Mouse (Mus musculus) Patski (cell line): Measurements from ENCODE around the gene 4932438A13Rik. TPM values are rescaled to one million over a fixed set of nuclear protein-coding genes. Genes with fewer than 3 reads are reported as not detected.

ENCODE experiments used
- ATAC-seq: fragments of 100-300 bp; one replicate; pipeline ENCODE4 v1.8.0; 2021
- CTCF ChIA-PET: fragments of 350-600 bp; sonication (Branson Sonifier 250); formaldehyde crosslinking; loops from one replicate; lab custom pipeline; 2022; ENCODE audit warnings: inconsistent platforms; lab: Charles Lee
- POLR2A ChIA-PET: fragments of 350-600 bp; sonication (Branson Sonifier 250); formaldehyde crosslinking; loops from one replicate; lab custom pipeline; 2022; ENCODE audit warnings: antibody characterized with exemption, inconsistent platforms; lab: Charles Lee
- DNase-seq: peaks from one replicate; pipeline ENCODE4 v3.0.0-alpha.2; 2011; ENCODE audit warnings: low read depth, low spot score
- H3K27me3 ChIP-seq: fragments of 371-371 bp; one replicate; pipeline ENCODE4 v1.5.1; 2021
- CTCF ChIP-seq: fragments of 100-300 bp; IDR thresholded peaks from one replicate; pipeline ENCODE4 v1.5.1; 2021
- in situ Hi-C: fragments of 300-500 bp; cut with MboI; formaldehyde crosslinking; loops from 3 replicates; pipeline ENCODE4 v1.11.1; 2018; ENCODE audit warnings: low pct_unique_long_range_greater_than_20kb, mixed read lengths
- polyA plus RNA-seq: library from polyadenylated mRNA; unstranded; gene quantifications from one replicate; pipeline ENCODE4 v1.2.3, GENCODE M21; 2021

Gene 4932438A13Rik
- polyA plus RNA-seq, 1 experiment from 2014 or later, result 37.7 TPM

DNA sequence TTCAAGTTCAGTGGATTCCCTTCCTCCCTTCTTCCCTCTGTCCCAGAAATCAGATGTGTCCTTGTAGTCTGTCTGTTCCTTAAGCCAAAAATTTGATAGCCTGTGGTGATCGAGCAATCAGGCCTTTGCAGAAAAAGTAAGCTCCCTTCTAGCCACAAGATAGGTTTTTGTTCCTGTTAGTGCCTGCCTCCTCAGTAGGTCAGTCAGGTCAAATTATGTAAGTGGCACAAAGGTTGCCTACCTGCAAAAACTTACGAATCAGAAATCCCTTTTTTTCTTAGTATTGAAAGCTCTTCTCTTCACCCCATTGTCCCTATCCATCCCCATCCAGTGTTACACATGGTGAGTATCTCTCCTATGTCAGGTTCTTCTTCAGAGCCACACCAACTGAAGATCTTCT, 54.9 kb downstream of the 4932438A13Rik start:
- POLR2A ChIA-PET, result no interaction called here
- DNase-seq, result no peak
- in situ Hi-C loops, result no loop called here

DNA sequence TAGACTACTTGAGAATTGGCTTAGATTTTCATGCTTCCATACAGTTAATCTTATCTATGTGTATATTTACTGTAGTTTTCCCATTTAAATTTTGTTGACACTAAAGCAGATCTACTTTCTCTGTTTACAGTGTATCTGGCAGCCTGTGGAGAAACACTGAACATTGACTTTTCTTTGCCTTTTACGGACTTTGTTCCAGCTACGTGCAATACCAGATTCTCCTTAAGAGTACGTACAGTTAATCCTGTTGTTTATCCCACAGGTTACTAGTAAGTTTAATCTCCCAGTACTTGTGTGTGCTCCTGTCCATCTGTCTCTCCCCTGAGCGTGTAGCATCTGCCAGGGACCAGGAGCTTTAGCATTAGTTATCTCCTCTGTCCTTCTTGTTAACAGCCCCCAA, 55.4 kb downstream of the 4932438A13Rik start:
- TF ChIP-seq CTCF, result no peak

More for the DNA sequence above, 54.9 kb downstream of the 4932438A13Rik start:
- ATAC-seq, result no peak
- CTCF ChIA-PET, result interaction anchor here (0.9 kb wide), 1 partner anchor 50 kb away, joined by 3 read pairs; no protein-coding TSS in a partner anchor
- H3K27me3 ChIP-seq, result no peaks in the 10 kb centered on the region
- no peak for TF ChIP-seq CTCF

DNA sequence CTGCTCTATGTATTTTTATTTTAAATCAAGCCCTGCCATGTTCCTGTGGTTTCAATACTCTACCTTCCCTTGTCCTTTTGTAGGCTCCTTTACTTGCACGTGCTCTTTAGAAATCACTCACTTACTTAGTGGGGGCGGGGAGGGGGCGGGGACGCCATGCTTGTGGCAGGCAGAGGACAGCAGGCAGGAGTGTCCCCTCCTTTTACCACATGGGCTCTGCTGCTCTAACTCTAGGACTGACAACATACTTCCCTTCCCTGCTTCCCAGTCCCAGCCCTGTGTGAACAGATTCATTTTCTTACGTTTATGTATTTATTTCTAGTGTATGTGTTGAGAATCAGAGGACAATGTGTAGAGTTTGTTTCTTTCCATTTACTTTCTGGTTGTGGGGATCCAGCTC, 78.7 kb downstream of the 4932438A13Rik start:
- no peak for TF ChIP-seq CTCF
- H3K27me3 ChIP-seq, result no peaks in the 10 kb centered on the region
- in situ Hi-C loops, result no loop called here
- no peak for ATAC-seq
- ChIA-PET POLR2A (no interaction called here), CTCF (interaction anchor here (1.0 kb wide), 1 partner anchor 27 kb away, joined by 3 read pairs; no protein-coding TSS in a partner anchor)
- DNase-seq, result no peak

More for the DNA sequence above, 55.4 kb downstream of the 4932438A13Rik start:
- POLR2A ChIA-PET, result no interaction called here
- ATAC-seq (no peak), DNase-seq (no peak)
- H3K27me3 ChIP-seq, result no peaks in the 10 kb centered on the region
- in situ Hi-C loops, result no loop called here
- CTCF ChIA-PET, result interaction anchor here (0.9 kb wide), 1 partner anchor 50 kb away, joined by 3 read pairs; no protein-coding TSS in a partner anchor

DNA sequence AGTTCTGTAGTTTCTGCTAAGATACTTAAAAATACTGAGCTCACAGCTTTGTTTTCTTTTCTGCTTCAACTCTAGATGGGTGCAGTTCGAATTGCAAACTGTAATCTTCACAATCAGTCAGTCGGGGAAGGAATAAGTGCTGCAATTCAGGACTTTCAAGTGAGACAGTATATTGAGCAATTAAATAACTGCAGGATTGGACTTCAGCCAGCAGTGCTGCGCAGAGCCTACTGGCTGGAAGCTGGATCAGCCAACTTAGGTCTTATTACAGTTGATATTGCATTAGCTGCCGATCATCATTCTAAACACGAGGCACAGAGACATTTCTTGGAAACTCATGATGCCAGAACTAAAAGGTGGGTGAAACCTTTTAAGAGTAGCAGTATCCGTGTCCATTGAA, 79.2 kb downstream of the 4932438A13Rik start:
- POLR2A ChIA-PET, result no interaction called here
- CTCF ChIA-PET, result interaction anchor here (1.0 to 1.3 kb wide), 2 partner anchors 11 to 26 kb away, joined by 3 to 4 read pairs; no protein-coding TSS in a partner anchor
- ATAC-seq (no peak), DNase-seq (no peak)
- no peak for TF ChIP-seq CTCF
- H3K27me3 ChIP-seq, result no peaks in the 10 kb centered on the region
- in situ Hi-C loops, result no loop called here

DNA sequence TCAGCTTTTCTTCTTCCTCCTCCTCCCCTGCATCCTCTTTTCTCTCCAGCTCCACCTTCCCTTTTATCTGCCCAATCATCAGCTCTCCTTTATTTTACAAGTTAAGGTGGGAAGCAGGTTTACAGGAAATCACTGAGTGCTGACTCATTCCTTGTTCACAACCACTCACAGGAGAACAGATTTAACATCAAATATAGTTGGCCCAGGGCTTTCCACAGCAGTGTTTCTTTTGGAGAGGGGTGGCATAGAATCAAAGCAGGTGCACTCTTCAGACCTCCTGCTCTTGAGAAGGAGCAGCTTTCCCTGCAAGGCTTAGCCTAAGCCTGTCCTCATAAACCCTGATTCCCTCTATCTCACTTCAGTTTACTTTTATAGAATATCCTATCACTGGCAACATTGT, 80.8 kb downstream of the 4932438A13Rik start:
- TF ChIP-seq CTCF, result no peak
- in situ Hi-C loops, result no loop called here
- POLR2A ChIA-PET, result no interaction called here
- DNase-seq (no peak), ATAC-seq (no peak)
- CTCF ChIA-PET, result interaction anchor here (1.2 to 1.4 kb wide), 2 partner anchors 19 to 23 kb away, joined by 3 to 5 read pairs; no protein-coding TSS in a partner anchor
- H3K27me3 ChIP-seq, result no peaks in the 10 kb centered on the region

DNA sequence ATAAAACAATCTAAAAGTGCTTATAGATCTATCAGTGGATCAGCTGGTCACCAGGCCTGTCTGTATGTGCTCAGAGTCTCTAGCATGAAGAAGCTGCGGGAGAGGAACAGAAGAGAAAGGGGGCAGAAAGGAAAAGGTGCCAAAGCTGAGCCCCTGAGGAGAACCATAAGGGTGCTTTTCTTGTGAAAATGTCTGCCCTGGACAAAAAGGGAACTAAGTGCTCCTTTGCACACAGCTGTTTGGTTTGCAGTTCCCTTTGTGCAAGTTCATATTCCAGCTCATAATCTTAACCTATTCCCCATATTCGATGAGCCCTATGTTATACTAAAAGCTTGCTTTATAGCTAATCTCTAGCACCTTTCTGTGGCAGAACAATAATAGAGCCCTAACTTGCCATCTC, 175.1 kb downstream of the 4932438A13Rik start:
- no peak for DNase-seq
- ATAC-seq, result no peak
- H3K27me3 ChIP-seq, result no peaks in the 10 kb centered on the region
- POLR2A ChIA-PET, result no interaction called here
- in situ Hi-C loops, result no loop called here
- CTCF ChIA-PET, result interaction anchor here (0.9 to 2.6 kb wide), 3 partner anchors 8 to 15 kb away, joined by 4 to 6 read pairs (median 4); no protein-coding TSS in a partner anchor
- no peak for TF ChIP-seq CTCF

DNA sequence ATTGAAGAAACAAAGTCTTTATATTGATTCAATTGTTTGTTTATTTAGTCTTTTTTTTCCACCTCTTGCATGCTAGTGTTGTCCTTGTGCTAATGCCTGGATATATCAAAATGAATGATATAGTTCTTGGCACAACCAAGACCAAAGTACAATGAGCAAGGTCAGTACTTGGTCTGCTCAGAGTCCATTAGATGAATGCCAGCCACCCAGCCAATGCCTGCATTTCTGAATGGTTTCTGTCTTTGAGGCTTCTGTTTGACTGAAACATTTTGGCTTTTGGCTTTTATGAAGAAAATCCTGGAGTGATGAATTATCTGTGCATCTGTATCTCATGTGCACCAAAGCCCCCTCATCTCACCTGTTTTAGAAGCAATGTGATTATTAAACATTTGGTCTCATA, 176.9 kb downstream of the 4932438A13Rik start:
- no peaks in the 10 kb centered on the region for H3K27me3 ChIP-seq
- CTCF ChIA-PET, result interaction anchor here (1.4 to 2.6 kb wide), 3 partner anchors 9 to 12 kb away, joined by 3 to 10 read pairs (median 6); no protein-coding TSS in a partner anchor
- no peak for TF ChIP-seq CTCF
- DNase-seq (no peak), ATAC-seq (no peak)
- POLR2A ChIA-PET, result interaction anchor here (0.6 to 0.9 kb wide), 2 partner anchors 10 to 1063 kb away, joined by 3 read pairs; no protein-coding TSS in a partner anchor
- in situ Hi-C loops, result no loop called here

DNA sequence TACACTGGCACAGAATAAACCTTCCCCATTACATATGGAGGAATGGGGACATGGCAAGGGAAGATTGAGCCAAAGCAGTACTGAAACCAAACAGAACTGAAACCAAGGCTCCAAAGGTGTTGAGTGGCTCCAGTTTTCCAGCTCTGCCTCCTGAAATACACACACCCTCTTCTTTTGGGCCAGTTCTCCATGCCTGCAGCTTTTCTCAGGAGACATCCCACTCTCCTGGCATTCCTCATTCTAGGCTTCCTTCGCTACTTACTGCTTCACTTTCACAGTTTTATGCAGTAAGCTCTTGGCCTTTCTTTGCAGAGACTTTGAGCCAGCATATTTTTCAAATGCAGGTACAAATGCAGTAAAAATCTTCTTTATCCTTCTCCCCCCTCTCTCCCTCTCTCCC, 188.6 kb downstream of the 4932438A13Rik start:
- no peaks in the 10 kb centered on the region for H3K27me3 ChIP-seq
- no peak for TF ChIP-seq CTCF
- ATAC-seq (no peak), DNase-seq (no peak)
- ChIA-PET CTCF (interaction anchor here (1.0 kb wide), 1 partner anchor 152 kb away, joined by 3 read pairs; no protein-coding TSS in a partner anchor), POLR2A (no interaction called here)
- in situ Hi-C loops, result no loop called here

DNA sequence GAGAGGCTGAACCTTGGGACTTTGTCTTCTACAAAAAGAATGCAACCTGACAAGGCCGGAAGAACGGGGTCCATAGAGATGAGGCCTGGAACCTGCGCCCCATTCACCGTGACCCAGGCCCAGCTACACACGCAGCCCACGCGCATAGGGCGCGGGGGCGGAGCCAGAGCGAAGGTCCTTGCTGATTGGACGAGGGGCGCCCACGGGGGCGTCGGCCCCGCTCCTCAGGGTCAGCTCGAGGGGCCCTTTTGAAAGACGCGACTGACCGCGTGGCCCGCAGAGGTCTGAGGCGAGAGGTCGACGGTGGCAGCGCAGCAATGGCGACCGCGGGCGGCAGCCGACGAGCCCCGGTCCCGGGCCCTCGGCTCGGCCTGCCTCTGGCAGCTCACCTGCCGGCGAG, 200.5 kb downstream of the 4932438A13Rik start, which contains the start of gene Adad1:
Gene Adad1 (plus strand): TSS at position 122 of the 400 bp plus-strand sequence.
- POLR2A ChIA-PET, result no interaction called here
- no peak for DNase-seq
- in situ Hi-C loops, result no loop called here
- ATAC-seq, result no peak
- CTCF ChIA-PET, result interaction anchor here (1.5 kb wide), 1 partner anchor 141 kb away, joined by 3 read pairs; no protein-coding TSS in a partner anchor
- peaks cover 38% of the 10 kb centered on the region for H3K27me3 ChIP-seq
- TF ChIP-seq CTCF, result no peak

DNA sequence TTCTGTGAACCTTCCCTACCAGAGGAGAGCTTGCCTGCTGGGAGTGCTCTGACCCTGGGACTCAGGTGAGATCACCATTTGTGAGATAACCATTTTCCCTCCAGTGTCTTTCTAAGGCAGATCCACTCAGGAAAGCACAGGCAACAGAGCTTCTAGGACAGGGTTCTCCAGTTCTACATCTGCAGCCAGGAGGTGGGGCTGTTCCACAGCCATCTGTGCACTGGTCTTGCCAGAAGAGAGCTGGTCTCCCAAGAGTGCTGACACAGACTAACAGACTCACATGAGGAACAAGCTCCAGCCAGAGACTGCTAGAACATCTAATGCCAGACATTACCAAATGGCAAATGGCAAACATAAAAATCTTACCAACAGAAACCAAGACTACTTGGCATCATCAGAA, 210.3 kb downstream of the 4932438A13Rik start:
- peak; percentile 46 for TF ChIP-seq CTCF
- peaks cover 62% of the 10 kb centered on the region for H3K27me3 ChIP-seq
- CTCF ChIA-PET, result interaction anchor here (1.0 to 1.1 kb wide), 2 partner anchors 125 to 131 kb away, joined by 3 to 4 read pairs; no protein-coding TSS in a partner anchor
- in situ Hi-C loops, result loop anchor here (5.0 kb wide), 1 partner anchor 129 kb away; no protein-coding TSS in a partner anchor
- no peak for DNase-seq
- POLR2A ChIA-PET, result interaction anchor here (0.6 kb wide), 1 partner anchor 67 kb away, joined by 5 read pairs; no protein-coding TSS in a partner anchor
- ATAC-seq, result no peak

DNA sequence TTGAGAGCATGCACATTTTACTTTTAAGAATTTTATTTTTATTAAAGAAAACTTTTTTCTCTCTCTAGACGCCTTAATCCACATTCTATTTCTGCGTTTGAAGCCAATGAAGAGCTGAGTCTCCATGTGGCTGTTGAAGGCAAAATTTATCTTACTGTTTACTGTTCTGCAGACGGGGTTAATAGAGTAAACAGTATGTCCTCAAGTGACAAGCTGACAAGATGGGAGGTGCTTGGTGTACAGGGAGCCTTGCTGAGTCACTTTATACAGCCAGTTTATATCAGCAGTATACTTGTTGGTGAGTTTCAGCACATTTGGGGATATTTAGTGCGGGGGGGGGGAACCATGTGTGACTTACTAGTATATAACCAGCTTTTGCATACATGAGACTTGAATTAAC, 222.0 kb downstream of the 4932438A13Rik start:
- in situ Hi-C loops, result no loop called here
- ChIA-PET POLR2A (interaction anchor here (0.6 kb wide), 1 partner anchor 27 kb away, joined by 3 read pairs; no protein-coding TSS in a partner anchor), CTCF (interaction anchor here (1.1 kb wide), 1 partner anchor 121 kb away, joined by 3 read pairs; no protein-coding TSS in a partner anchor)
- peaks cover 52% of the 10 kb centered on the region for H3K27me3 ChIP-seq
- ATAC-seq (no peak), DNase-seq (no peak)
- TF ChIP-seq CTCF, result no peak
